ENCODE assay signal across 8 mouse cellular contexts in genomic region chr1:21052608-21053007, GRCm38 (mm10). TPM values are rescaled to one million over a fixed set of nuclear protein-coding genes. Genes with fewer than 3 reads are reported as not detected.
A peak's percentile ranks its signal among the peaks of the same experiment; 100 is the strongest.
DNase-seq lines count a peak whose midpoint lies in the region; ATAC-seq and TF ChIP-seq lines count a peak whose summit lies in the region.

No protein-coding gene starts in this region.

- H3K27ac ChIP-seq in kidney, embryonic 15.5 days: peak overlapping the region; percentile 54; the same call in 1 of the 2 replicates
- H3K27ac ChIP-seq in intestine, embryonic 15.5 days: peak overlapping the region; percentile 10; the same call in 1 of the 2 replicates
- H3K27ac ChIP-seq in stomach, embryonic 16.5 days (ENCODE audit: low read length): 0 out of 2 replicates have a peak overlapping the region, but pooled peaks have one; percentile 4
- H3K27ac ChIP-seq in left cerebral cortex, adult 2 months: no peak overlapping the region

- peaks cover 4% of the 10 kb centered on the region; the same call in 1 of the 2 replicates for H3K36me3 ChIP-seq in kidney, embryonic 15.5 days
- no peaks in the 10 kb centered on the region for H3K36me3 ChIP-seq in intestine, embryonic 15.5 days
- no peaks in the 10 kb centered on the region for H3K36me3 ChIP-seq in stomach, embryonic 16.5 days (ENCODE audit: control insufficient read depth, insufficient read depth, low read length)

- H3K4me2 ChIP-seq in kidney, embryonic 15.5 days: no peak overlapping the region
- no peak overlapping the region for H3K4me2 ChIP-seq in intestine, embryonic 15.5 days (replicated peaks)
- no peak overlapping the region for H3K4me2 ChIP-seq in stomach, embryonic 16.5 days (ENCODE audit: low read depth, low read length)

- ATAC-seq in kidney, embryonic 15.5 days (replicated peaks; ENCODE audit: low FRiP score): peak; percentile 66
- ATAC-seq in intestine, embryonic 15.5 days: peak; percentile 67
- no peak for ATAC-seq in stomach, embryonic 16.5 days (ENCODE audit: insufficient read depth, low FRiP score)
- no peak for ATAC-seq in erythroblast, adult 5-6 weeks (replicated peaks; ENCODE audit: low FRiP score, poor library complexity, severe bottlenecking)

- H3K4me3 ChIP-seq in kidney, embryonic 15.5 days (replicated peaks): no peak overlapping the region
- no peak overlapping the region for H3K4me3 ChIP-seq in intestine, embryonic 15.5 days (replicated peaks)
- no peak overlapping the region for H3K4me3 ChIP-seq in stomach, embryonic 16.5 days (replicated peaks; ENCODE audit: low read length)
- H3K4me3 ChIP-seq in left cerebral cortex, adult 2 months: no peak overlapping the region

- H3K9ac ChIP-seq in kidney, embryonic 15.5 days: no peak overlapping the region
- no peak overlapping the region for H3K9ac ChIP-seq in intestine, embryonic 15.5 days
- no peak overlapping the region for H3K9ac ChIP-seq in stomach, embryonic 16.5 days (ENCODE audit: low read length)

- peaks cover 19% of the 10 kb centered on the region for H3K4me1 ChIP-seq in kidney, embryonic 15.5 days
- peaks cover 15% of the 10 kb centered on the region for H3K4me1 ChIP-seq in intestine, embryonic 15.5 days (replicated peaks)
- H3K4me1 ChIP-seq in stomach, embryonic 16.5 days (ENCODE audit: control insufficient read depth, insufficient read depth, low read length): peaks cover 14% of the 10 kb centered on the region

- intact Hi-C loops in left cerebral cortex, adult 2 months (cut with DNase I): no loop called here

- no peak for TF ChIP-seq CTCF in left cerebral cortex, adult 2 months (IDR thresholded peaks at IDR 0.05)

- WGBS in kidney, embryonic 15.5 days: 49% methylated on average over 5 of the region's 5 CpGs
- 36% methylated on average over 5 of the region's 5 CpGs for WGBS in intestine, embryonic 15.5 days
- 27% methylated on average over 5 of the region's 5 CpGs for WGBS in stomach, embryonic 16.5 days

- DNase-seq in kidney, adult 9 months: no peak
- peak; percentile 20 for DNase-seq in thymus, postnatal 4 days
- DNase-seq in thymus, postnatal 36 days: no peak
- DNase-seq in left cerebral cortex, adult 2 months (ENCODE audit: extremely low spot score in 1 of 2, low spot score in 2 of 2): no peak

- H3K27me3 ChIP-seq in kidney, embryonic 15.5 days: no peaks in the 10 kb centered on the region
- no peaks in the 10 kb centered on the region for H3K27me3 ChIP-seq in intestine, embryonic 15.5 days (replicated peaks)
- H3K27me3 ChIP-seq in stomach, embryonic 16.5 days (ENCODE audit: control insufficient read depth, insufficient read depth, low read length): no peaks in the 10 kb centered on the region

- no peaks in the 10 kb centered on the region for H3K9me3 ChIP-seq in kidney, embryonic 15.5 days (replicated peaks)
- H3K9me3 ChIP-seq in intestine, embryonic 15.5 days: no peaks in the 10 kb centered on the region
- no peaks in the 10 kb centered on the region for H3K9me3 ChIP-seq in stomach, embryonic 16.5 days (replicated peaks; ENCODE audit: control insufficient read depth, low read length)

RNA-seq across cellular contexts. Expression of gene Tram2, which starts 26.4 kb away (rescaled TPM):
- 8.6 and 9.4 TPM in 2 replicates for polyA plus RNA-seq in kidney, embryonic 15.5 days (2015; fragmentation: Nextera tagmentation; extraction: Ambion mirVana)
- polyA plus RNA-seq in intestine, embryonic 15.5 days (2015; fragmentation: Nextera tagmentation; extraction: Ambion mirVana): 6.4 and 6.9 TPM in 2 replicates
- polyA plus RNA-seq in stomach, embryonic 16.5 days (2015; fragmentation: Nextera tagmentation; extraction: Ambion mirVana): 5.6 and 5.8 TPM in 2 replicates
- total RNA-seq in erythroblast, adult 5-6 weeks (2015; ENCODE audit: low replicate concordance): 1.0 and 1.7 TPM in 2 replicates
- total RNA-seq in erythroblast, adult 5-6 weeks (2017; ENCODE audit: low replicate concordance): 0.34 and 0.42 TPM in 2 replicates
- total RNA-seq in left cerebral cortex, adult 2 months (2021): 1 to 10 TPM; 1.0 to 1.3 TPM

Comparison
In these comparisons a context has a peak if more than half of its experiments do, and no peak if none do; other contexts are left out.
1. ATAC-seq: peak in kidney, embryonic 15.5 days (single experiment) and intestine, embryonic 15.5 days (single experiment); none in stomach, embryonic 16.5 days (single experiment) and erythroblast, adult 5-6 weeks (single experiment).